Mouse (Mus musculus) forebrain, embryonic 13.5 days (tissue): Measurements from ENCODE around the gene Lamc3. TPM values are rescaled to one million over a fixed set of nuclear protein-coding genes. Genes with fewer than 3 reads are reported as not detected.

Experiments
- ATAC-seq: fragments of 200-750 bp; cut with Nextera tagmentation; 2 replicates; pipeline ENCODE4 v1.8.0; 2017
- H3K27ac ChIP-seq: fragments of 300-500 bp; sonication (generic); 2 replicates; pipeline ENCODE4 v1.5.1; 2015; ENCODE audit warnings: inconsistent platforms, mild to moderate bottlenecking, moderate library complexity
- H3K27me3 ChIP-seq: fragments of 300-500 bp; sonication (generic); 2 replicates; pipeline ENCODE4 v1.6.1; 2015; ENCODE audit warnings: mild to moderate bottlenecking, inconsistent platforms
- H3K36me3 ChIP-seq: fragments of 300-500 bp; sonication (generic); 2 replicates; pipeline ENCODE4 v1.6.1; 2015; ENCODE audit warnings: mild to moderate bottlenecking, inconsistent platforms; ENCODE audit not compliant: poor library complexity, severe bottlenecking
- H3K4me1 ChIP-seq: fragments of 300-500 bp; sonication (generic); 2 replicates; pipeline ENCODE4 v1.6.1; 2015; ENCODE audit warnings: inconsistent platforms
- H3K4me2 ChIP-seq: fragments of 300-500 bp; sonication (generic); 2 replicates; pipeline ENCODE4 v1.6.1; 2015; ENCODE audit warnings: inconsistent platforms, mild to moderate bottlenecking, moderate library complexity
- H3K4me3 ChIP-seq: fragments of 300-500 bp; sonication (generic); 2 replicates; pipeline ENCODE4 v1.5.1; 2015; ENCODE audit warnings: mild to moderate bottlenecking, inconsistent platforms
- H3K9ac ChIP-seq: fragments of 300-500 bp; sonication (generic); 2 replicates; pipeline ENCODE4 v1.6.1; 2015; ENCODE audit warnings: mild to moderate bottlenecking, inconsistent platforms
- H3K9me3 ChIP-seq: fragments of 300-500 bp; sonication (generic); replicated peaks from 2 replicates; pipeline ENCODE4 v1.6.1; 2016; ENCODE audit warnings: inconsistent platforms
- WGBS: fragments of 180-500 bp; shearing (Covaris S2); methylation state at CpG from one replicate; pipeline ENCODE4 v1.1.7; 2015; 5-methylcytosine and 5-hydroxymethylcytosine counted together
- polyA plus RNA-seq: library from polyadenylated mRNA; unstranded; fragments of >200 nt; fragmentation: Nextera tagmentation; extraction: Ambion mirVana; gene quantifications from 2 replicates; pipeline ENCODE4 v1.2.1, GENCODE M21; 2015

Gene Lamc3
- polyA plus RNA-seq, 1 experiment from 2014 or later: 3.3 TPM

- ATAC-seq: no peak
- Histone ChIP-seq H3K27me3 (no peaks in the 10 kb centered on the region), H3K27ac (no peak overlapping the region), H3K4me1 (no peaks in the 10 kb centered on the region), H3K9me3 (no peaks in the 10 kb centered on the region), H3K36me3 (peaks cover 90% of the 10 kb centered on the region), H3K4me3 (no peak overlapping the region), H3K9ac (no peak overlapping the region), H3K4me2 (no peak overlapping the region)
- 96% methylated on average over 13 of the region's 13 CpGs for WGBS
Observed at GRCm38 (mm10) chr2:31996060-31996459, 109.0 kb downstream of the Lamc3 start.

Other genes starting within 250 kb of the Lamc3 start
- gene Prdm12, start 247.3 kb upstream of the Lamc3 start, polyA plus RNA-seq: 1.3 and 2.1 TPM in 2 replicates
- gene Exosc2, start 216.6 kb upstream of the Lamc3 start, polyA plus RNA-seq: 53.2 and 59.2 TPM in 2 replicates
- 25.8 and 30.6 TPM in 2 replicates for gene Abl1, start 198.9 kb upstream of the Lamc3 start, polyA plus RNA-seq
- gene Qrfp, start 76.7 kb upstream of the Lamc3 start, polyA plus RNA-seq: 0.13 and 0.19 TPM in 2 replicates
- 1.2 and 1.5 TPM in 2 replicates for gene Fibcd1, start 41.3 kb upstream of the Lamc3 start, polyA plus RNA-seq
- 68.7 and 74.8 TPM in 2 replicates for gene Aif1l, start 62.8 kb downstream of the Lamc3 start, polyA plus RNA-seq
- gene Nup214, start 87.1 kb downstream of the Lamc3 start, polyA plus RNA-seq: 101 and 103 TPM in 2 replicates
- gene Fam78a, start 197.6 kb downstream of the Lamc3 start, polyA plus RNA-seq: 0.36 and 0.73 TPM in 2 replicates
- 10.3 and 11.9 TPM in 2 replicates for gene Plpp7, start 208.2 kb downstream of the Lamc3 start, polyA plus RNA-seq